Mouse (Mus musculus) CH12F3 (cell line): ENCODE data around the gene Prkaa2.

Experiments used
- in situ Hi-C: fragments of 300-500 bp; cut with MboI; formaldehyde crosslinking; loops from 2 replicates; pipeline ENCODE4 v1.14.3; 2020; ENCODE audit warnings: low sequenced_read_pairs

Prkaa2 gene

GRCm38 (mm10) chr4:105109990-105110683, 447 bp upstream of the Prkaa2 start:
- in situ Hi-C loops = no loop called here

GRCm38 (mm10) chr4:105108641-105109198, 970 bp downstream of the Prkaa2 start:
- in situ Hi-C loops = no loop called here

GRCm38 (mm10) chr4:105107943-105108640, 1.6 kb downstream of the Prkaa2 start:
- in situ Hi-C loops = no loop called here

GRCm38 (mm10) chr4:105104099-105104872, 5.4 kb downstream of the Prkaa2 start:
- in situ Hi-C loops = no loop called here

- in situ Hi-C loops = no loop called here
These were observed 8.4 kb downstream of the Prkaa2 start for GRCm38 (mm10) chr4:105101337-105101688.

GRCm38 (mm10) chr4:105100508-105101336, 9.0 kb downstream of the Prkaa2 start:
- in situ Hi-C loops = no loop called here

DNA sequence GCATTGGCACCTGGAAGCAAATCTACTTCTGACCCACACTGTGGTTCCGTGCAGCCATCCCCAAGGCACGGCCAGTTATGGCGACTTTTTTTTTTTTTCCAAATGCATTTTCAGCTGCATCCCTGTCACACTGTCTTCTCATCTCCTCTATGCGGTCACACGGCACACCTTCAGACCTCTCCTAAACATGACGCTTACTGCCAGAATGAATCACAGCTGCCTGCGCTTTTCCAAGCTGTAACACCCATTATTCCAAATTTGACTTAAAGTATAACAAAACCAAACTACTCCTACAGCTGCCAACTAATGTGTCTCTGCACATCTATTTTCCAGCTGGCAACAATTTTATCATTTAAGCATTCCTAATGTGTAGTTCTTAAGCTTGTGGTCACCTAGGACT, 11.0 kb downstream of the Prkaa2 start:
- in situ Hi-C loops = no loop called here

DNA sequence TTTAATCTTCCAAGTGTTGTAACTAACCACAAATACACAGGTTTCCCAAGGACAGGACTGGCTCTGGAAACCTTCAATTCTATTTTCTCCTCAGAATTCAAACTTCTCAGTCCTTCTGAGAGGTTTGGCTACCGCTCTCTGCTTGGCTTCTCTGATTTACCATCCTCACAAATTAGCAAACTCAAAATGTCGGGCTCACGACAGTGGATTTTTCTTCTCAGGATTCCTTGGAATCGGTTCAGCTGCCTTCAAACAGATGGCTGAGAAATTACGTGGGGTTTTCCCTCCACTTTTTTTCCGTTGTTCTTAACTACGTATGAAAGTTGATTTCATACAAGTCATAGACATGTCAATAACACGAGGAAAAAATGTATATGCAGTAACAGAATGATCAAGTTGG, 11.5 kb downstream of the Prkaa2 start:
- in situ Hi-C loops = no loop called here

GRCm38 (mm10) chr4:105095316-105095715, 14.4 kb downstream of the Prkaa2 start:
- in situ Hi-C loops = no loop called here

DNA sequence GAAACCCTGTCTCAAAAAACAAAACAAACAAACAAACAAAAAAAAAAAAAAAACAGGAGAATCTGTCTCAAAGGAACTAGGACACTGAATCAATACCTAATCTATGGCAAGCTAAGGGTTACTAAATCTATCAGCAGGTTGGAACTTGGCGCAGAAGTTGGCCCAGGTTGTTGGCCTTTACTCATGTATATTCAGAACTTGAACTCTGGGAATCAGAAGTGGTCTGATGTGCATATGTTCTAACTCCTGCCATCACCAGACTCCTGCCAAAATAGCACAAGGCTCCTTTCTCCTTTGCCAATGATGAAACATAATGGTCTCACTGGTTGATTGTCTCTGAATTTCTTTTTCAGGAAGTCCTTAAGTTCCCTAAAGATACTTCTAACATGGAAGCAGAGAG, 15.7 kb downstream of the Prkaa2 start:
- in situ Hi-C loops = no loop called here

DNA sequence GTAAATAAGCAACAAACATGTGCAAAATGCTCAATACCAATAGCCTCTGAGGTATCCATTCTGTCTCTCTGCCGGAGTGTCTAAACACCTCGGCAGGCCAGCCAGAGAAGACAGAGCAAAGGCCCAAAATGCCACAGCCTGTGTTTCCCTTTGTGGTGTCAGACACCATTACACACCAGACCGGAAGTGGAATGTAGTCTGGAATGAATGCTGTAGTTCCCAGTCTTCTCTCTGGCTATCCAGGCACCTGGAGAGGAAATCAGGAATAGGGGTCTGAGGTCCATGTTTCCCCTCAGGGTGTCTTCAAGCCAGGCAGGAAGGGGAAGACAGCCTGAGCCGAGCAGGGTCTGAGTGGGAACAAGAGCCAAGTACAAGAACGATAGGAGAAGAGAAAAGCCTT, 19.3 kb downstream of the Prkaa2 start:
- in situ Hi-C loops = no loop called here

DNA sequence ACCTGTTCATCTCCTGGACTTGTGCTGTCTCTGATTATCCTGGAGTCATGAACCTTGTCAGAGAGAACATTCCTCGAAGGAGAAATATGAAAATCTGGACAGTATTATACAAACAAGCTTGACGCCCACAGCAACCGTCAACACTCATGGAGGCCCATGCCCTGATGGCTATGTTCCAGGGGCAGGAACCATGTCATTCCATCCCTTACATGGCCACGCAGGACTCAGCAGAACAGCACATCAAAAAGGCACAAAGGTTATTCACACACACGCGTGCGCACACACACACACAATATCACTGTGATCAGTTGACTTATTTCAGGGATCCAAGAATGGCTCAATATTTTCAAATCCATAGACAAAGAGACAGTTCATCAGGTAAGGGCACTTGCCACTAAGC, 20.3 kb downstream of the Prkaa2 start:
- in situ Hi-C loops = no loop called here

GRCm38 (mm10) chr4:105088671-105089070, 21.0 kb downstream of the Prkaa2 start:
- in situ Hi-C loops = no loop called here

GRCm38 (mm10) chr4:105076152-105076551, 33.5 kb downstream of the Prkaa2 start:
- in situ Hi-C loops = no loop called here

- in situ Hi-C loops = no loop called here
These were observed 37.8 kb downstream of the Prkaa2 start for GRCm38 (mm10) chr4:105071761-105072427.

GRCm38 (mm10) chr4:105070982-105071381, 38.7 kb downstream of the Prkaa2 start:
- in situ Hi-C loops = no loop called here

- in situ Hi-C loops = no loop called here
These were observed 58.4 kb downstream of the Prkaa2 start for GRCm38 (mm10) chr4:105051291-105051690.

DNA sequence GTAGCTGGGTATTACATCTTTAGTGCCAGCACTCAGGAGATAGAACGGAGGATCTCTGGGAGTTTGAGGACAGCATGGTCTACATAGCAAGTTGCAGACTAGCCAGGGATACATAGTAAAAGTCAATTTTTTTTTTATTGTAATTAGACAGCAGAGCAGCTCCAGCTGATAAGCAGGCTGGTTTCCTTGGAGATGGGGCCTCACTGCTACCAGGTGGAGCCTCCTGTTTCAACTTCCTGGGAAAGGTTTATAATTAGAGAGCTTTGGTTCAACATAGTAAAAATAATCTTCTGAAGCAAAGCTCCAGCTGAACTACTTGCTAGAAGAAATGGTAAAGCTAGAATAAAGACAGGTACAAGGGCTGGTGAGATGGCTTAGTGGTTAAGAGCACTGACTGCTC, 59.6 kb downstream of the Prkaa2 start:
- in situ Hi-C loops = no loop called here

- in situ Hi-C loops = no loop called here
These were observed 75.4 kb downstream of the Prkaa2 start for GRCm38 (mm10) chr4:105034259-105034658.

GRCm38 (mm10) chr4:105033153-105033552, 76.5 kb downstream of the Prkaa2 start:
- in situ Hi-C loops = no loop called here
